Mouse (Mus musculus): Measurements from ENCODE around the gene Foxp4. TPM values are rescaled to one million over a fixed set of nuclear protein-coding genes. Genes with fewer than 3 reads are reported as not detected.

Gene Foxp4
- polyA plus RNA-seq, 1 experiment from 2014 or later = 43.3 TPM

Other genes starting within 250 kb of the Foxp4 start
- gene Tomm6, start 236.3 kb downstream of the Foxp4 start, polyA plus RNA-seq (2015; fragmentation: Nextera tagmentation; extraction: Ambion mirVana) = 242 and 256 TPM in 2 replicates
- gene Frs3, start 235.6 kb downstream of the Foxp4 start, polyA plus RNA-seq (2015; fragmentation: Nextera tagmentation; extraction: Ambion mirVana) = 46.7 and 49.0 TPM in 2 replicates
- gene Gm21981, start 230.2 kb downstream of the Foxp4 start, polyA plus RNA-seq (2015; fragmentation: Nextera tagmentation; extraction: Ambion mirVana) = 0.79 and 1.0 TPM in 2 replicates
- 0.80 and 1.3 TPM in 2 replicates for gene Prickle4, start 229.9 kb downstream of the Foxp4 start, polyA plus RNA-seq (2015; fragmentation: Nextera tagmentation; extraction: Ambion mirVana)
- not detected in 2 replicates for gene Pgc, start 197.8 kb downstream of the Foxp4 start, polyA plus RNA-seq (2015; fragmentation: Nextera tagmentation; extraction: Ambion mirVana)
- gene Tfeb, start 187.6 kb downstream of the Foxp4 start, polyA plus RNA-seq (2015; fragmentation: Nextera tagmentation; extraction: Ambion mirVana) = 3.2 and 3.8 TPM in 2 replicates
- gene Mdfi, start 90.0 kb downstream of the Foxp4 start, polyA plus RNA-seq (2015; fragmentation: Nextera tagmentation; extraction: Ambion mirVana) = 2.7 and 3.6 TPM in 2 replicates
- gene 1700122O11Rik, start 113.6 kb upstream of the Foxp4 start, polyA plus RNA-seq (2015; fragmentation: Nextera tagmentation; extraction: Ambion mirVana) = not detected in 2 replicates
- gene 1700067P10Rik, start 164.7 kb upstream of the Foxp4 start, polyA plus RNA-seq (2015; fragmentation: Nextera tagmentation; extraction: Ambion mirVana) = 0.22 TPM in 1 of 2 replicates, not detected in the other
- gene 9830107B12Rik, start 221.6 kb upstream of the Foxp4 start, polyA plus RNA-seq (2015; fragmentation: Nextera tagmentation; extraction: Ambion mirVana) = not detected in 2 replicates
- gene A530064D06Rik, start 242.6 kb upstream of the Foxp4 start, polyA plus RNA-seq (2015; fragmentation: Nextera tagmentation; extraction: Ambion mirVana) = not detected in 2 replicates

Measured in midbrain, embryonic 15.5 days (tissue).